Mouse (Mus musculus): Measurements from ENCODE around the gene Cd9.

The Cd9 gene

DNA sequence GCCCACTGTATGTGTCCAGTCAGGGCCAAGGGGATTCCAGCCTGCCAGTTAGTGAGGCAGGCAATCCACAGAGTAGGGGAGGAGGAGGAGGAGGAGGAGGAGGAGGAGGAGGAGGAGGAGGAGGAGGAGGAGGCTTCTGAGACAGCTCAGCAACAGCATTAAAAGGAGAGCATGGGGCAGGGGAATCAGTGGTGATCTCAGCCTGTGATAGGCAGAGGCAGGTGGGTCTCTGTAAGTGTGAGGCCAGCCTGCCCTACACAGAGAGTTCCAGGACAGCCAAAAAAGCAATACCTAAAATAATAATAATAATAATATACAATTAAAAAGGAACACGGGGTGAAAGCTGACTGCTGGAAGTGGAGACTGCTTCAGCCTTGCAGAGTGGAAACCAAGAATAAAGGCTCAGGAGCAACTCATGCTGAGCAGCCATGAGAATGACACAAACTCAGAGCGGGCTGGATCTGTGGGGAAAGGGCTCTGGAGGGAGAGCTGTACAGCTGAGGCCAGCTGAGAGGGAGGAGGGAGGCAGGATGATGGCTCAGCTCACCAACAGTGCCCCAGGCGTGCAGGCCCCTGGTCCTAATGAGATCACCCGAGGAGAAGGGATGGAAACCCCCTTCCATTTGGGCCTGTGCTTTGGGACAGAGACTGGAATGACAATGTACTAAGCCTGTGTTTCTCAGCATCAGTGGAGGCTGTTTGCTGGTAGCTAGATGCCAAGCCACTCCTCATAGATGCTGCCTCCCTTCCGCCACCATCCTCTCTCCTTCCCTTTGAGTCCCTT is 59.7 kb downstream of the Cd9 start:
- no peak for DNase-seq (ENCODE audit: low spot score in 2 of 2)

- peak in 1 of 2 experiments; percentile 10 for DNase-seq (ENCODE audit: low spot score in 2 of 2)
Measured at GRCm38 (mm10) chr6:125433704-125434447, 60.7 kb downstream of the Cd9 start.

DNA sequence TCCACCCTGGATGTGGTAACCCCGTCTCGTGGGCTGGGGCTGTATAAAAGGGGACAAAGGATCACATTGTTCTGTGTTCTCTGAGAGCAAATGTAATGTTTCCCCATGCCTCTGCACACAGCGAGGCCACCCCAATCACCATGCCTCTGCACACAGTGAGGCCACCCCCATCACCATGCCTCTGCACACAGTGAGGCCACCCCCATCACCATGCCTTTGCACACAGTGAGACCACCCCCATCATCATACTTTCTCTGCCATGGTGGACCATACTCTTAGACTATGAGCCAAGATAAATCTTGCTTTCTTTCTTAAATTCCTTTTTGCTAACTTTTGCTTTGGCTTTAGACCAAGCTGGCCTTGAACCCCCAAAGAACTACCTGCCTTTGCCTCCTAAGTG is 61.3 kb downstream of the Cd9 start:
- DNase-seq (ENCODE audit: low spot score in 2 of 2), result no peak

GRCm38 (mm10) chr6:125432522-125432921 is 62.1 kb downstream of the Cd9 start:
- DNase-seq (ENCODE audit: low spot score in 2 of 2), result no peak

DNA sequence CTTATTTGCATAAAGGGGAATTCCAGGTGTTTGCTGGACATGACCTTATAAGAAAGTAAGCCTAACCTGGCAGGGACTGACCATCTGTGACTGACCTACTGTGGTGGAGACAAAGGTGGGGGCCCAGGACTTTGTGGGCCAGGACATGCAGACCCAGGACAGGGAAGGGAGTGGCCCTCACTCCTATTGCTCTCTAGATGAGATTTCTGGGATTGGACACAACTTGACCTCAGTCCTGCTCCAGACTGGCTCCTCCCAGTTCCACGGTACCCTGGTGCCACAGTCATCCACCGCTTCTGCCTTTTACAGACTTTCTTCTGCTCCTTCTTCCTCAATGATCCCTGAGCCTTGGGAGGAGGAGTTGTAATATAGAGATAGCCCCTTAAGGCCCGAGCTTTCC is 63.6 kb downstream of the Cd9 start:
- no peak for DNase-seq (ENCODE audit: low spot score in 2 of 2)

- no peak for DNase-seq (ENCODE audit: low spot score in 2 of 2)
Measured at GRCm38 (mm10) chr6:125430358-125430958, 64.1 kb downstream of the Cd9 start.

DNA sequence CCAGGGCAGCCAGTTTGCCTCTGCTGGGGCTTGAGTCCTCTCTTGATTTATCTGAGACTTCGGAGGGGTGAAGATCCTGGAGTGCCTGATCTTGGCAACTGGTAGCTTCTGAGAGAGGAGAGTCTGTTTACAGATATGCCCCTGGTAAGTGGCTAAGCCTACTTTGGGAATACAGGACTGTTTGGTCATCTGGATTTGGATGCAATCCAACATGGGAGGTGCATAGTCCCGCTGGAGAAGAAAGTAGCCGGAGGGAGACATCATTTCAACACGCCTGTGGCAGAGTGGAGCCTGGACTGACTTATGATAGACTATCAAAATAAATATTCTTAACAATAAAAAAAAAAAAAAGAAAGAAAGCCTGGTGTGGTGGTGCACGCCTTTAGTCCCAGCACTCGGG is 64.8 kb downstream of the Cd9 start:
- no peak for DNase-seq (ENCODE audit: low spot score in 2 of 2)

DNA sequence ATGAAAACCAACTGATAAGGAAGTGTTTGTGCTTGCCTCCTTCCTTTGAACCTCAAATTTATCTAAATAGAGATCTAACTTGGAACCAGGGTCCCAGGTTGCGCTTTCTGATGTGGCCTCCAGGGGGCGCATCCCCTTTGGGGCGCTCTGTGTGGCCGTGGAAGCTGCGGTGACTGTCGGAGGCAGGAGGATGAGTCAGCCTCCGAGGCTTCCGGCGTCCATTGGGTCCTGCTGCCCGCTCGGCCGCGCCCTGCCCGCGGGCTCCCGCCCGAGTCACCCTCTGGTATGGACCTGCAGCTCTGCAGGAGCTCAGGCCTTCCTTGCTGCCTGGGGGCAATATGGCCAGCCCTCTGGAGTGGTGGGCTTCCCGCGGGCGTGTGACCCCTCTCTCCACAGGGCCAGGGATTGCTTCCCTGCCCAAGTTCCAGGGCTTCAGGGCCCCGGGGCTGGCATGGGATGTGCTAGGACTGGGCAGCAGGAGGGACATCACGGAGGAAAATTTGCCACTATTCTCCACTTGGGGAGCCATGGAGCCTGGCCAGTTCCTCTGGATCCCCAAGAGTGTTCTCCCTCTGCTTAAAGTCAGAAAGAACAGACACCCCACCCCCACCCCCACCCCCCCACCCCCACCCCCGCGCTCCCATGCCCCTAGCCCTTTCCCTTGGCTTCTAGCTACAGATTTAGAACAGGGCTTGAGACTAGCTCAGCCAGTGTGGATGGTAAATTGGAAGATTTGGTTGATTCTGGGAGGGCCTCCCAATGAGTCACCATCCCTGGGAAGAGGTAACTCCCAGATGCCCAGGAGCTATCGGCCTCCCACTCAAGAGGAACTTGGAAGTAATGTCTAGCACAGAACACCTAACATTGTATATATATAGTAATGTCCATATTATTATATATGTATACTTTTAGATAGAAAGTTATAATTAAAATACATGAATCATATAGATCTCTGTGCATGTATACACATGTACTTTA is 67.9 kb downstream of the Cd9 start:
- peak; percentile 72 to 78 for DNase-seq (ENCODE audit: low spot score in 2 of 2)

DNA sequence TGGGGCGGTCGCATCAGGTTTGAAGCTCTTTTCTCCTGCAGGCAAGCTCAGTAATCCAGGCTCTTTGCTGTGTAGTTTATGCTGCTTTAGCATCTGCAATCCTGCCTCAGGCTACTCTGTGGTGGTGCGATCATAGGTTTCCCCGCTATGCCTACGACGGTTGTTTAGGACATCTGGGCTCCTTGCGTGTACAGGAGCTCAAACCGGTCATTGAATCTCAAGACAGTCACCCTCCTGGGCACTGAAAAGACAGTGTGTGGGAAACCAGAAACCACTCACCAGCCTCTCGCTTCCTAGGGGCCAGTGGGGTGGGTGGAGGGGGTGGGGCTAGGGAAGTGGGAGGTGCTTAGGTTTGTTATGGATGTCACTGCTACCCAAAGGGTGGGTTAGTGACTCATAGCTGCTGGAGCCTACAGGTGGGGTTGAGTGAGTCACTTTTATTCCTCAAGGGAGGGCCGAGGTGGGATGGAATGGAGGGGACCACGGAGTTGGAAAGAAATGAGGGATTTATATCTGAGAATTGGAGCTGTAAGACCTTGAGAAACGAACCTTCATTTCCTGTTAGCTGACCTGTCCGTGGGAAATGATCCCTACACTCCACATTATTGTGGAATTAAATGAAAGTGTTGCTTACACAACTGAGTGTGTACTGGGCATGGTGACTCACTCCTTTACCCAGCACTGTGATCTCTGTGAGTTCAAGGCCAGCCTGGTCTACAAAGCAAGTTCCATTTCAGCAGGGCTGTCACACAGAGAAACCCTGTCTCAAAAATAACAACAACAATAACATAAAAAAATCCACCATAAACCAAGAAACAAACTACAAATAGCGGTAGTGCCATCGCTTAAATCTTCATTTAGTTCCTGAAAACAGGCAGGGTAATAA is 69.1 kb downstream of the Cd9 start:
- DNase-seq (ENCODE audit: low spot score in 2 of 2), result no peak

- no peak for DNase-seq (ENCODE audit: low spot score in 2 of 2)
Measured at GRCm38 (mm10) chr6:125424156-125424555, 70.4 kb downstream of the Cd9 start.

- DNase-seq (ENCODE audit: low spot score in 2 of 2), result no peak
Measured at GRCm38 (mm10) chr6:125423507-125423906, 71.1 kb downstream of the Cd9 start.

GRCm38 (mm10) chr6:125423099-125423498 is 71.5 kb downstream of the Cd9 start:
- no peak for DNase-seq (ENCODE audit: low spot score in 2 of 2)

DNA sequence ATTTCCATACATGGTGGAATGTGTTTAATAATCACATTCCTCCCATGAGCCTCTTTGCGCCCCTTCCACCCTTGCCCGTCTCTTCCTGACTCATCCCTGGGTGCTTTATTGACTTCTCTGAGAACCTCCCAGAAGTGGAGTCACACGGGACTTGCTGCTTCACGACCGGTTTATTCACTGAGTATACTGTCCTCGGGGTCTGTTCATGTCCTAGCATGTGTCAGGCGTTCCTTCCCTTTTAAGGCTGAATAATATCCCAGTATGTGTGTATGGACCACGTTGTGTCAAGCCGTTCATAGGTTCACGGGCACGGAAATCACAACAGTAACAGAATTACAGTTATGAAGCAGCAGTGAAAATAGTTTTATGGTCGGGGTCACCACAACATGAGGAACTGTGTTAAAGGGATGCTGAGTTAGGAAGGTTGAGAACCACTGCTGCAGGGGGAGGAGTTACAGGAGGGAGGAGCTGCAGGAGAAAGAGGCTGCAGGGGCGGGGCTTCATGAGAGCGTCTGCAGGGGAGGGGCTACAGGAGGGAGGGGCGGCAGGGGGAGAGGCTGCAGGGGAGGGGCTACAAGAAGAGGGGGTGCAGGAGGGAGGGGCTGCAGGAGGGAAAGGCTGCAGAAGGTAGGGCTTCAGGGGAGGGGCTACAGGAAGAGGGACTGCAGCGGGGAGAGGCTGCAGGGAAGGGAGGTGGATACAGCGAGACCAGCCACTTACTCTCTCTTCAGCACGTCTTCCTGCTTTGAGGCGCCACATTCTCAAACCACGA is 72.4 kb downstream of the Cd9 start:
- DNase-seq (ENCODE audit: low spot score in 2 of 2), result peak; percentile 70 to 73

DNA sequence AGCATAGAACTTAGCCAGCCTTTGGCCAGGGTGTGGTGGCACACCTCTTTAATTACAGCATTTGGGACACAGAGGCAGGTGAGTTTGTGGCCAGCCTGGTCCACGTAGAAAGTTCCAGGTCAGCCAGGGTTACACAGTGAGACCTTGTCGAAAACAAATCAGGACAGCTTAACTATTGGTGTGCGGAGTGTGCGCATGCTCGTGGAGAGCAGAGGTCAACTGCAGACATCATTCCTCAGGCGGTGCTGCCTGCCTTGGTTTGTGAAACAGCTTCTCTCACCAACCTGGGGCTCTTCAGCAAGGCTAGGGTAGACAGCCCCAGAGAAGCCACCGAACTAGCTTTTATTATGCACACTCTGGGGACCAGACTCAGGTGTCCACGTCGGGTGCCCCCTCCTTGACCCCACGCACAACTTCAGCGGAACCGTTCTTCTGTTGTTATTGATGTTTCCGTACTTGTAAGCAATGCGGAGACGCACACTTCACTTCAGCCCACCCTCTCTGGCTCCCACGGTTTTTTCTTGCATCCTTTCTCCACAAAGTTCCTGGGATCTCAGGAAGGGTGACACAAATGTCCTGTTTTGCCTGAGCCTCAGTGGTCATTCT is 74.0 kb downstream of the Cd9 start:
- DNase-seq (ENCODE audit: low spot score in 2 of 2), result no peak

DNA sequence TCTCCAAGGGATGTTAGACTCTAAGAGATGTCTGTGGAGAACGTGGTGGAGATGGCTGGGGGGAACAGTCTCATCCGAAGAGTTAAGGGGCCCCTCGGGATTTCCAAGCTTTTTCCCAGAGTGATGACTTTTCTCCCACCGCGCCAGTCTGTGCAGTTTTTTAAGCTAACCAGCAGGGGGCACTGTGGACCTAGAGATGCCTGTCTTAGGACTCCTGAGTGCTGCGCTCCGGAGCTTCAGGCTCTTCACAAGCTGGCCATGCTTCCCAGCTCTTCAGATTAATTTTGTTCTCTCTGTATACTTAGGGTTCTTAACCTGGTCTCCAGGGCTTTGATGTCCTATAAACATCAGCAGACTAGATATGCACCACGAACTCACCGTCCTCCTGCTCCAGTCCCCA is 75.8 kb downstream of the Cd9 start:
- peak; percentile 55 to 71 for DNase-seq (ENCODE audit: low spot score in 2 of 2)

- no peak for DNase-seq (ENCODE audit: low spot score in 2 of 2)
Measured at GRCm38 (mm10) chr6:125413326-125413725, 81.3 kb downstream of the Cd9 start.

GRCm38 (mm10) chr6:125411661-125412060 is 82.9 kb downstream of the Cd9 start:
- no peak for DNase-seq (ENCODE audit: low spot score in 2 of 2)

GRCm38 (mm10) chr6:125410995-125411547 is 83.5 kb downstream of the Cd9 start:
- DNase-seq (ENCODE audit: low spot score in 2 of 2), result no peak

GRCm38 (mm10) chr6:125410551-125410950 is 84.0 kb downstream of the Cd9 start:
- DNase-seq (ENCODE audit: low spot score in 2 of 2), result no peak
